Mouse (Mus musculus) liver, embryonic 14.5 days (tissue): ENCODE data around the gene Herpud1. TPM values are rescaled to one million over a fixed set of nuclear protein-coding genes. Genes with fewer than 3 reads are reported as not detected.

Experiments
- ATAC-seq: fragments of 200-750 bp; cut with Nextera tagmentation; 2 replicates; pipeline ENCODE4 v1.8.0; 2017; ENCODE audit warnings: moderate number of reproducible peaks, mild to moderate bottlenecking, moderate library complexity; ENCODE audit not compliant: insufficient read depth
- DNase-seq, 3 experiments: peaks; one replicate each; pipeline ENCODE4 v3.0.0-alpha.2; 2012 to 2013; ENCODE audit warnings: low read depth in 3 of 3, low spot score in 3 of 3
- H3K27ac ChIP-seq: fragments of 300-500 bp; sonication (generic); 2 replicates; pipeline ENCODE4 v1.5.1; 2014; ENCODE audit warnings: moderate library complexity, mild to moderate bottlenecking, control low read depth, inconsistent platforms
- H3K27me3 ChIP-seq: fragments of 300-500 bp; sonication (generic); 2 replicates; pipeline ENCODE4 v1.6.1; 2014; ENCODE audit warnings: mild to moderate bottlenecking, low read length, moderate library complexity; ENCODE audit not compliant: control insufficient read depth, insufficient read depth
- H3K36me3 ChIP-seq: fragments of 300-500 bp; sonication (generic); replicated peaks from 2 replicates; pipeline ENCODE4 v1.6.1; 2014; ENCODE audit warnings: low read depth; ENCODE audit not compliant: control insufficient read depth, insufficient read depth
- H3K4me1 ChIP-seq, 2 experiments: fragments of 200-500 bp in 1 of 2; fragments of 300-500 bp in 1 of 2; sonication (generic) in 1 of 2; replicated peaks; 2 replicates each; pipeline ENCODE4 v1.6.1; 2012 to 2014; ENCODE audit warnings: antibody characterized with exemption in 1 of 2, inconsistent platforms in 1 of 2, low read length in 1 of 2; ENCODE audit not compliant: control insufficient read depth in 2 of 2, insufficient read depth in 2 of 2
- H3K4me2 ChIP-seq: fragments of 300-500 bp; sonication (generic); 2 replicates; pipeline ENCODE4 v1.6.1; 2014; ENCODE audit warnings: low read depth, mild to moderate bottlenecking, control low read depth, moderate library complexity
- H3K4me3 ChIP-seq, 2 experiments: fragments of 200-500 bp in 1 of 2; fragments of 300-500 bp in 1 of 2; sonication (generic) in 1 of 2; 2 replicates each; pipeline ENCODE4 v1.5.1; 2012 to 2014; ENCODE audit warnings: low read depth in 2 of 2, low read length in 2 of 2, mild to moderate bottlenecking in 2 of 2, control low read depth in 1 of 2, inconsistent platforms in 1 of 2, moderate library complexity in 1 of 2; ENCODE audit not compliant: insufficient read depth in 1 of 2
- H3K9ac ChIP-seq: fragments of 300-500 bp; sonication (generic); replicated peaks from 2 replicates; pipeline ENCODE4 v1.6.1; 2014; ENCODE audit warnings: mild to moderate bottlenecking, control low read depth, moderate library complexity
- H3K9me3 ChIP-seq: fragments of 300-500 bp; sonication (generic); 2 replicates; pipeline ENCODE4 v1.6.1; 2016; ENCODE audit warnings: low read length, mixed read lengths; ENCODE audit not compliant: control insufficient read depth
- CTCF ChIP-seq: IDR thresholded peaks from 2 replicates; pipeline ENCODE4 v1.5.1; 2016; ENCODE audit warnings: antibody characterized with exemption, low read depth, control low read depth
- EP300 ChIP-seq: IDR thresholded peaks from 2 replicates; pipeline ENCODE4 v1.6.1; 2016; ENCODE audit warnings: antibody characterized with exemption, low read depth
- WGBS: fragments of 180-500 bp; shearing (Covaris S2); extraction: QIAGEN DNeasy Blood & Tissue Kit; methylation state at CpG from one replicate; pipeline ENCODE4 v1.1.7; 2014; ENCODE audit not compliant: insufficient replicate concordance; 5-methylcytosine and 5-hydroxymethylcytosine counted together
- polyA plus RNA-seq, 2 experiments: library from polyadenylated mRNA; depleted of rRNA in 1 of 2; stranded (reverse) in 1 of 2; unstranded in 1 of 2; fragments of >200 nt; fragmentation: Nextera tagmentation in 1 of 2; extraction: Ambion mirVana in 1 of 2; gene quantifications; 2 replicates each; pipeline versions ENCODE4 v1.2.1 to v1.2.3; 2012 to 2014

The Herpud1 gene
- polyA plus RNA-seq (2012; rRNA removed), result 41.8 and 46.7 TPM in 2 replicates
- polyA plus RNA-seq (2014; fragmentation: Nextera tagmentation; extraction: Ambion mirVana), result 83.2 and 86.5 TPM in 2 replicates

GRCm38 (mm10) chr8:94386214-94387026 lies at the start of gene Herpud1:
TSS of gene Herpud1 (plus strand) at chr8:94386438.
- Histone ChIP-seq H3K9ac (peak within 1 kb of the TSS; percentile 87), H3K9me3 (no peaks in the 10 kb centered on the region), H3K4me3 (peak within 1 kb of the TSS; percentile 93 to 94), H3K36me3 (peaks cover 30% of the 10 kb centered on the region), H3K4me1 (peaks cover 24 to 31% of the 10 kb centered on the region in 2 experiments), H3K27me3 (no peaks in the 10 kb centered on the region), H3K27ac (peak within 1 kb of the TSS; percentile 94), H3K4me2 (peak within 1 kb of the TSS; percentile 99)
- DNase-seq (peak; percentile 92 to 94 (median 93)), ATAC-seq (peak; percentile 94)
- no peak for TF ChIP-seq CTCF
- peak; percentile 52; the same call in 1 of the 2 replicates for TF ChIP-seq EP300
- under 1% methylated on average over 65 of the region's 65 CpGs for WGBS

DNA sequence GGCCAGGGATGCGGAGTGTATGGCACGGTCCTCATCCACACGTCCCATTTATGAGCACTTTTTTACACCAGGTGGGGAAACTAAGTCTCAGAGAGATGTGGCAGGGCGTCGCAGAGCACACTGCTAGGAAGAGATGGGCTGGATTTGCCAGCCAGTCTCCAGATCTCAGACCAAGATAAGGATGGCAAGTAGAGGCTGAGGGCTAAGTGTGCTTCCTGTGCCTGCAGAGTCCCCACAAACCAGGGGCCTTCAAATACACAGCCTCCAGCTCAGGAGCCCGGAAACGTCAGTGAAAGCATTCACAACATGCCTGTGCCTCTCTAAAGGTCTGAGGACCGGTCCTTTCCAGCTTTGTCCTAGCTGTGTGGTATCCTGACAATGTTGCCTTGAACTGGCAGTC lies 48.7 kb upstream of the Herpud1 start:
- 48% methylated on average over 8 of the region's 8 CpGs for WGBS
- no peak for TF ChIP-seq CTCF
- TF ChIP-seq EP300, result no peak

GRCm38 (mm10) chr8:94340796-94341195 lies 45.4 kb upstream of the Herpud1 start:
- DNase-seq, result no peak
- no peak overlapping the region for H3K9ac ChIP-seq
- H3K36me3 ChIP-seq, result no peaks in the 10 kb centered on the region
- H3K4me3 ChIP-seq, result no peak overlapping the region
- TF ChIP-seq CTCF (no peak), EP300 (no peak)
- H3K4me1 ChIP-seq, result no peaks in the 10 kb centered on the region
- H3K27me3 ChIP-seq, result no peaks in the 10 kb centered on the region
- no peak for ATAC-seq
- no peaks in the 10 kb centered on the region for H3K9me3 ChIP-seq
- no peak overlapping the region for H3K4me2 ChIP-seq
- WGBS, result 41% methylated on average over 7 of the region's 7 CpGs
- no peak overlapping the region for H3K27ac ChIP-seq

More for the DNA sequence above, 48.7 kb upstream of the Herpud1 start:
- no peaks in the 10 kb centered on the region for H3K4me1 ChIP-seq
- no peak overlapping the region for H3K9ac ChIP-seq
- H3K27ac ChIP-seq, result no peak overlapping the region
- no peak overlapping the region for H3K4me2 ChIP-seq
- H3K9me3 ChIP-seq, result no peaks in the 10 kb centered on the region
- DNase-seq (no peak), ATAC-seq (no peak)
- no peaks in the 10 kb centered on the region for H3K27me3 ChIP-seq
- no peak overlapping the region for H3K4me3 ChIP-seq
- H3K36me3 ChIP-seq, result no peaks in the 10 kb centered on the region

GRCm38 (mm10) chr8:94342691-94343090 lies 43.5 kb upstream of the Herpud1 start:
- DNase-seq (no peak), ATAC-seq (no peak)
- Histone ChIP-seq H3K27me3 (no peaks in the 10 kb centered on the region), H3K36me3 (no peaks in the 10 kb centered on the region), H3K9me3 (no peaks in the 10 kb centered on the region), H3K9ac (no peak overlapping the region), H3K4me2 (no peak overlapping the region), H3K27ac (no peak overlapping the region), H3K4me3 (no peak overlapping the region), H3K4me1 (no peaks in the 10 kb centered on the region)
- TF ChIP-seq CTCF (no peak), EP300 (no peak)
- 78% methylated on average over 10 of the region's 10 CpGs for WGBS

- 7% methylated on average over 6 of the region's 6 CpGs for WGBS
- no peak overlapping the region for H3K4me3 ChIP-seq
- no peaks in the 10 kb centered on the region for H3K36me3 ChIP-seq
- DNase-seq, result peak; percentile 33 to 43 (median 35)
- no peaks in the 10 kb centered on the region for H3K4me1 ChIP-seq
- no peaks in the 10 kb centered on the region for H3K27me3 ChIP-seq
- H3K9ac ChIP-seq, result no peak overlapping the region
- H3K9me3 ChIP-seq, result no peaks in the 10 kb centered on the region
- no peak overlapping the region for H3K4me2 ChIP-seq
- no peak for ATAC-seq
- no peak overlapping the region for H3K27ac ChIP-seq
- no peak for TF ChIP-seq EP300
- peak; percentile 89 for TF ChIP-seq CTCF
Measured at GRCm38 (mm10) chr8:94343290-94343689, 42.9 kb upstream of the Herpud1 start.
